Mouse (Mus musculus) hindbrain, embryonic 15.5 days (tissue): ENCODE data around the gene Pyy. TPM values are rescaled to one million over a fixed set of nuclear protein-coding genes. Genes with fewer than 3 reads are reported as not detected.

Experiments
- ATAC-seq: fragments of 200-750 bp; cut with Nextera tagmentation; 2 replicates; pipeline ENCODE4 v1.8.0; 2017; ENCODE audit warnings: low read depth, moderate number of reproducible peaks, moderate TSS enrichment; ENCODE audit not compliant: low FRiP score
- H3K27ac ChIP-seq: fragments of 300-500 bp; sonication (generic); replicated peaks from 2 replicates; pipeline ENCODE4 v1.5.1; 2015; ENCODE audit warnings: mild to moderate bottlenecking, inconsistent platforms
- H3K27me3 ChIP-seq: fragments of 300-500 bp; sonication (generic); 2 replicates; pipeline ENCODE4 v1.6.1; 2015; ENCODE audit warnings: control low read depth, inconsistent platforms
- H3K36me3 ChIP-seq: fragments of 300-500 bp; sonication (generic); 2 replicates; pipeline ENCODE4 v1.6.1; 2015; ENCODE audit warnings: control low read depth, inconsistent platforms
- H3K4me1 ChIP-seq: fragments of 300-500 bp; sonication (generic); replicated peaks from 2 replicates; pipeline ENCODE4 v1.6.1; 2015; ENCODE audit warnings: control low read depth, inconsistent platforms
- H3K4me2 ChIP-seq: fragments of 300-500 bp; sonication (generic); 2 replicates; pipeline ENCODE4 v1.6.1; 2015; ENCODE audit warnings: moderate library complexity, mild to moderate bottlenecking, inconsistent platforms
- H3K4me3 ChIP-seq: fragments of 300-500 bp; sonication (generic); 2 replicates; pipeline ENCODE4 v1.5.1; 2015; ENCODE audit warnings: mild to moderate bottlenecking, inconsistent platforms
- H3K9ac ChIP-seq: fragments of 300-500 bp; sonication (generic); 2 replicates; pipeline ENCODE4 v1.6.1; 2015; ENCODE audit warnings: inconsistent platforms
- H3K9me3 ChIP-seq: fragments of 300-500 bp; sonication (generic); 2 replicates; pipeline ENCODE4 v1.6.1; 2016; ENCODE audit warnings: control low read depth, inconsistent platforms
- WGBS: fragments of 180-500 bp; shearing (Covaris S2); methylation state at CpG from one replicate; pipeline ENCODE4 v1.1.7; 2015; 5-methylcytosine and 5-hydroxymethylcytosine counted together
- polyA plus RNA-seq: library from polyadenylated mRNA; unstranded; fragments of >200 nt; fragmentation: Nextera tagmentation; extraction: Ambion mirVana; gene quantifications from 2 replicates; pipeline ENCODE4 v1.2.1, GENCODE M21; 2015

Gene Pyy
- polyA plus RNA-seq, 1 experiment from 2014 or later, result 3.7 TPM

- H3K27me3 ChIP-seq, result no peaks in the 10 kb centered on the region
- H3K9ac ChIP-seq, result peak overlapping the region; percentile 85; the same call in 1 of the 2 replicates
- peak overlapping the region; percentile 80 for H3K4me2 ChIP-seq
- WGBS, result under 1% methylated on average over 20 of the region's 20 CpGs
- H3K36me3 ChIP-seq, result no peaks in the 10 kb centered on the region
- peak; percentile 17; the same call in 1 of the 2 replicates for ATAC-seq
- H3K27ac ChIP-seq, result peak overlapping the region; percentile 98
- H3K4me3 ChIP-seq, result peak overlapping the region; percentile 61
- peaks cover 29% of the 10 kb centered on the region for H3K4me1 ChIP-seq
- H3K9me3 ChIP-seq, result no peaks in the 10 kb centered on the region
Observed at GRCm38 (mm10) chr11:102089088-102089808, 18.4 kb downstream of the Pyy start.

GRCm38 (mm10) chr11:102087931-102088898, 19.4 kb downstream of the Pyy start, which contains the start of gene Mpp2:
Gene Mpp2, minus strand, starts transcription at chr11:102088515.
- no peaks in the 10 kb centered on the region for H3K36me3 ChIP-seq
- ATAC-seq, result peak; percentile 59
- no peaks in the 10 kb centered on the region for H3K27me3 ChIP-seq
- WGBS, result under 1% methylated on average over 49 of the region's 49 CpGs
- peaks cover 31% of the 10 kb centered on the region for H3K4me1 ChIP-seq
- peak within 1 kb of the TSS; percentile 98 for H3K27ac ChIP-seq
- H3K9ac ChIP-seq, result peak within 1 kb of the TSS; percentile 85
- H3K4me2 ChIP-seq, result peak within 1 kb of the TSS; percentile 80
- H3K9me3 ChIP-seq, result no peaks in the 10 kb centered on the region
- H3K4me3 ChIP-seq, result peak within 1 kb of the TSS; percentile 61

- Histone ChIP-seq H3K36me3 (no peaks in the 10 kb centered on the region), H3K4me2 (peak overlapping the region; percentile 80), H3K4me3 (peak overlapping the region; percentile 61), H3K9ac (peak overlapping the region; percentile 85), H3K27ac (peak overlapping the region; percentile 98), H3K27me3 (no peaks in the 10 kb centered on the region), H3K4me1 (peaks cover 41% of the 10 kb centered on the region), H3K9me3 (no peaks in the 10 kb centered on the region)
- peak; percentile 83 for ATAC-seq
- WGBS, result 1% methylated on average over 36 of the region's 39 CpGs
Observed at GRCm38 (mm10) chr11:102087081-102087751, 20.4 kb downstream of the Pyy start.

- 8% methylated on average over 3 of the region's 3 CpGs for WGBS
- peaks cover 50% of the 10 kb centered on the region for H3K4me1 ChIP-seq
Observed at GRCm38 (mm10) chr11:102086331-102086730, 21.3 kb downstream of the Pyy start.

GRCm38 (mm10) chr11:102084159-102084558, 23.5 kb downstream of the Pyy start:
- 45% methylated on average over 7 of the region's 7 CpGs for WGBS
- no peak for ATAC-seq

More at GRCm38 (mm10) chr11:102086331-102086730, 21.3 kb downstream of the Pyy start:
- Histone ChIP-seq H3K9me3 (no peaks in the 10 kb centered on the region), H3K9ac (peak overlapping the region; percentile 85), H3K4me3 (peak overlapping the region; percentile 61), H3K27me3 (no peaks in the 10 kb centered on the region), H3K27ac (peak overlapping the region; percentile 98), H3K36me3 (no peaks in the 10 kb centered on the region), H3K4me2 (peak overlapping the region; percentile 80)
- ATAC-seq, result no peak

GRCm38 (mm10) chr11:102083193-102083592, 24.4 kb downstream of the Pyy start:
- Histone ChIP-seq H3K27me3 (no peaks in the 10 kb centered on the region), H3K4me3 (no peak overlapping the region), H3K4me1 (peaks cover 43% of the 10 kb centered on the region), H3K36me3 (peaks cover 2% of the 10 kb centered on the region; the same call in 1 of the 2 replicates), H3K9ac (no peak overlapping the region), H3K9me3 (no peaks in the 10 kb centered on the region), H3K4me2 (peak overlapping the region; percentile 88), H3K27ac (no peak overlapping the region)
- no peak for ATAC-seq
- WGBS, result 33% methylated on average over 4 of the region's 4 CpGs

More at GRCm38 (mm10) chr11:102084159-102084558, 23.5 kb downstream of the Pyy start:
- H3K9me3 ChIP-seq, result no peaks in the 10 kb centered on the region
- no peak overlapping the region for H3K4me3 ChIP-seq
- H3K4me2 ChIP-seq, result no peak overlapping the region
- H3K9ac ChIP-seq, result no peak overlapping the region
- no peaks in the 10 kb centered on the region for H3K27me3 ChIP-seq
- peaks cover 50% of the 10 kb centered on the region for H3K4me1 ChIP-seq
- H3K36me3 ChIP-seq, result no peaks in the 10 kb centered on the region
- H3K27ac ChIP-seq, result no peak overlapping the region

- Histone ChIP-seq H3K27me3 (no peaks in the 10 kb centered on the region), H3K4me1 (peaks cover 43% of the 10 kb centered on the region), H3K4me3 (peak overlapping the region; percentile 44), H3K36me3 (peaks cover 7% of the 10 kb centered on the region; the same call in 1 of the 2 replicates), H3K9ac (peak overlapping the region; percentile 56), H3K9me3 (no peaks in the 10 kb centered on the region), H3K4me2 (peak overlapping the region; percentile 88), H3K27ac (no peak overlapping the region)
- peak; percentile 88 for ATAC-seq
- WGBS, result under 1% methylated on average over 17 of the region's 18 CpGs
Observed at GRCm38 (mm10) chr11:102082322-102082721, 25.3 kb downstream of the Pyy start.

GRCm38 (mm10) chr11:102073722-102074121, 33.9 kb downstream of the Pyy start:
- Histone ChIP-seq H3K4me1 (peaks cover 10% of the 10 kb centered on the region), H3K4me2 (no peak overlapping the region), H3K4me3 (no peak overlapping the region), H3K27me3 (no peaks in the 10 kb centered on the region), H3K36me3 (peaks cover 15% of the 10 kb centered on the region; the same call in 1 of the 2 replicates), H3K27ac (no peak overlapping the region), H3K9ac (no peak overlapping the region), H3K9me3 (no peaks in the 10 kb centered on the region)
- ATAC-seq, result no peak
- 70% methylated on average over 14 of the region's 14 CpGs for WGBS

- no peaks in the 10 kb centered on the region for H3K27me3 ChIP-seq
- no peak for ATAC-seq
- 88% methylated on average over 5 of the region's 5 CpGs for WGBS
- peaks cover 10% of the 10 kb centered on the region; the same call in 1 of the 2 replicates for H3K36me3 ChIP-seq
- no peak overlapping the region for H3K9ac ChIP-seq
- no peak overlapping the region for H3K27ac ChIP-seq
- H3K4me2 ChIP-seq, result no peak overlapping the region
- no peaks in the 10 kb centered on the region for H3K9me3 ChIP-seq
- no peak overlapping the region for H3K4me3 ChIP-seq
- H3K4me1 ChIP-seq, result peaks cover 10% of the 10 kb centered on the region
Observed at GRCm38 (mm10) chr11:102072729-102073128, 34.9 kb downstream of the Pyy start.

GRCm38 (mm10) chr11:102070426-102070825, 37.2 kb downstream of the Pyy start:
- Histone ChIP-seq H3K4me1 (peaks cover 10% of the 10 kb centered on the region), H3K4me2 (peak overlapping the region; percentile 21), H3K9me3 (no peaks in the 10 kb centered on the region), H3K36me3 (no peaks in the 10 kb centered on the region; the same call in 1 of the 2 replicates), H3K27me3 (no peaks in the 10 kb centered on the region), H3K9ac (no peak overlapping the region), H3K27ac (no peak overlapping the region), H3K4me3 (no peak overlapping the region)
- 0 out of 2 replicates have a peak, but pooled peaks have one; percentile 54 for ATAC-seq
- 5% methylated on average over 12 of the region's 13 CpGs for WGBS

GRCm38 (mm10) chr11:102069633-102070032, 38.0 kb downstream of the Pyy start:
- ATAC-seq, result no peak
- no peak overlapping the region for H3K9ac ChIP-seq
- peaks cover 10% of the 10 kb centered on the region for H3K4me1 ChIP-seq
- H3K27me3 ChIP-seq, result no peaks in the 10 kb centered on the region
- H3K36me3 ChIP-seq, result no peaks in the 10 kb centered on the region; the same call in 1 of the 2 replicates
- H3K27ac ChIP-seq, result no peak overlapping the region
- WGBS, result 55% methylated on average over 11 of the region's 11 CpGs
- H3K4me2 ChIP-seq, result no peak overlapping the region
- H3K9me3 ChIP-seq, result no peaks in the 10 kb centered on the region
- no peak overlapping the region for H3K4me3 ChIP-seq
